Mouse (Mus musculus): ENCODE results near the gene Aplp1. TPM values are rescaled to one million over a fixed set of nuclear protein-coding genes. Genes with fewer than 3 reads are reported as not detected.

The Aplp1 gene
- polyA plus RNA-seq, 1 experiment from 2014 or later: 752 TPM

- WGBS: 14% methylated on average over 6 of the region's 6 CpGs
- Histone ChIP-seq H3K9me3 (ENCODE audit: control insufficient read depth, low read length) (no peaks in the 10 kb centered on the region), H3K4me2 (ENCODE audit: low read length) (peak overlapping the region; percentile 51), H3K36me3 (ENCODE audit: control insufficient read depth, insufficient read depth, low read length) (no peaks in the 10 kb centered on the region), H3K4me3 (ENCODE audit: low read length) (peak overlapping the region; percentile 29), H3K27ac (ENCODE audit: low read depth, low read length) (no peak overlapping the region), H3K27me3 (replicated peaks; ENCODE audit: control insufficient read depth, insufficient read depth, low read length) (peaks cover 37% of the 10 kb centered on the region), H3K4me1 (ENCODE audit: control insufficient read depth, insufficient read depth, low read depth, low read length) (peaks cover 26% of the 10 kb centered on the region), H3K9ac (ENCODE audit: low read depth, low read length) (no peak overlapping the region)
- ATAC-seq: 0 out of 2 replicates have a peak, but pooled peaks have one; percentile 4
These were observed 8.9 kb upstream of the Aplp1 start for GRCm38 (mm10) chr7:30454259-30454658.

GRCm38 (mm10) chr7:30453766-30454165 is 8.4 kb upstream of the Aplp1 start:
- 0 out of 2 replicates have a peak, but pooled peaks have one; percentile 2 for ATAC-seq
- Histone ChIP-seq H3K4me3 (ENCODE audit: low read length) (peak overlapping the region; percentile 29), H3K36me3 (ENCODE audit: control insufficient read depth, insufficient read depth, low read length) (no peaks in the 10 kb centered on the region), H3K9me3 (ENCODE audit: control insufficient read depth, low read length) (no peaks in the 10 kb centered on the region), H3K4me1 (ENCODE audit: control insufficient read depth, insufficient read depth, low read depth, low read length) (peaks cover 26% of the 10 kb centered on the region), H3K27ac (ENCODE audit: low read depth, low read length) (no peak overlapping the region), H3K9ac (ENCODE audit: low read depth, low read length) (peak overlapping the region; percentile 43; the same call in 1 of the 2 replicates), H3K4me2 (ENCODE audit: low read length) (peak overlapping the region; percentile 51), H3K27me3 (replicated peaks; ENCODE audit: control insufficient read depth, insufficient read depth, low read length) (peaks cover 37% of the 10 kb centered on the region)
- WGBS: 3% methylated on average over 25 of the region's 25 CpGs

- ATAC-seq: no peak
- peak overlapping the region; percentile 43; the same call in 1 of the 2 replicates for H3K9ac ChIP-seq (ENCODE audit: low read depth, low read length)
- H3K36me3 ChIP-seq (ENCODE audit: control insufficient read depth, insufficient read depth, low read length): no peaks in the 10 kb centered on the region
- WGBS: 13% methylated on average over 25 of the region's 25 CpGs
- peaks cover 37% of the 10 kb centered on the region for H3K27me3 ChIP-seq (replicated peaks; ENCODE audit: control insufficient read depth, insufficient read depth, low read length)
- H3K4me3 ChIP-seq (ENCODE audit: low read length): peak overlapping the region; percentile 29
- H3K4me2 ChIP-seq (ENCODE audit: low read length): peak overlapping the region; percentile 51
- no peak overlapping the region for H3K27ac ChIP-seq (ENCODE audit: low read depth, low read length)
- H3K9me3 ChIP-seq (ENCODE audit: control insufficient read depth, low read length): no peaks in the 10 kb centered on the region
- H3K4me1 ChIP-seq (ENCODE audit: control insufficient read depth, insufficient read depth, low read depth, low read length): peaks cover 26% of the 10 kb centered on the region
These were observed 8.0 kb upstream of the Aplp1 start for GRCm38 (mm10) chr7:30453327-30453726.

- Histone ChIP-seq H3K27me3 (replicated peaks; ENCODE audit: control insufficient read depth, insufficient read depth, low read length) (peaks cover 22% of the 10 kb centered on the region), H3K9ac (ENCODE audit: low read depth, low read length) (no peak overlapping the region), H3K27ac (ENCODE audit: low read depth, low read length) (no peak overlapping the region), H3K4me1 (ENCODE audit: control insufficient read depth, insufficient read depth, low read depth, low read length) (peaks cover 11% of the 10 kb centered on the region), H3K36me3 (ENCODE audit: control insufficient read depth, insufficient read depth, low read length) (no peaks in the 10 kb centered on the region), H3K9me3 (ENCODE audit: control insufficient read depth, low read length) (no peaks in the 10 kb centered on the region), H3K4me2 (ENCODE audit: low read length) (no peak overlapping the region), H3K4me3 (ENCODE audit: low read length) (no peak overlapping the region)
- no peak for ATAC-seq
- 65% methylated on average over 7 of the region's 7 CpGs for WGBS
These were observed 4.9 kb upstream of the Aplp1 start for GRCm38 (mm10) chr7:30450241-30450640.

GRCm38 (mm10) chr7:30444154-30444970 is 973 bp downstream of the Aplp1 start:
- H3K4me3 ChIP-seq (ENCODE audit: low read length): peak overlapping the region; percentile 93
- no peaks in the 10 kb centered on the region for H3K27me3 ChIP-seq (replicated peaks; ENCODE audit: control insufficient read depth, insufficient read depth, low read length)
- peak overlapping the region; percentile 85 for H3K4me2 ChIP-seq (ENCODE audit: low read length)
- peaks cover 14% of the 10 kb centered on the region for H3K4me1 ChIP-seq (ENCODE audit: control insufficient read depth, insufficient read depth, low read depth, low read length)
- H3K9ac ChIP-seq (ENCODE audit: low read depth, low read length): peak overlapping the region; percentile 97
- peak overlapping the region; percentile 98 for H3K27ac ChIP-seq (ENCODE audit: low read depth, low read length)
- under 1% methylated on average over 38 of the region's 38 CpGs for WGBS
- ATAC-seq: peak; percentile 53
- H3K36me3 ChIP-seq (ENCODE audit: control insufficient read depth, insufficient read depth, low read length): peaks cover 21% of the 10 kb centered on the region
- H3K9me3 ChIP-seq (ENCODE audit: control insufficient read depth, low read length): no peaks in the 10 kb centered on the region

GRCm38 (mm10) chr7:30443696-30444095 is 1.6 kb downstream of the Aplp1 start:
- 15% methylated on average over 9 of the region's 9 CpGs for WGBS

GRCm38 (mm10) chr7:30440697-30441096 is 4.6 kb downstream of the Aplp1 start:
- Histone ChIP-seq H3K27me3 (replicated peaks; ENCODE audit: control insufficient read depth, insufficient read depth, low read length) (no peaks in the 10 kb centered on the region), H3K4me2 (ENCODE audit: low read length) (no peak overlapping the region), H3K4me3 (ENCODE audit: low read length) (no peak overlapping the region), H3K36me3 (ENCODE audit: control insufficient read depth, insufficient read depth, low read length) (peaks cover 39% of the 10 kb centered on the region), H3K27ac (ENCODE audit: low read depth, low read length) (no peak overlapping the region), H3K9ac (ENCODE audit: low read depth, low read length) (no peak overlapping the region), H3K9me3 (ENCODE audit: control insufficient read depth, low read length) (no peaks in the 10 kb centered on the region), H3K4me1 (ENCODE audit: control insufficient read depth, insufficient read depth, low read depth, low read length) (peaks cover 10% of the 10 kb centered on the region)
- ATAC-seq: no peak
- 24% methylated on average over 5 of the region's 5 CpGs for WGBS

More at GRCm38 (mm10) chr7:30443696-30444095, 1.6 kb downstream of the Aplp1 start:
- Histone ChIP-seq H3K27me3 (replicated peaks; ENCODE audit: control insufficient read depth, insufficient read depth, low read length) (no peaks in the 10 kb centered on the region), H3K4me1 (ENCODE audit: control insufficient read depth, insufficient read depth, low read depth, low read length) (peaks cover 14% of the 10 kb centered on the region), H3K9me3 (ENCODE audit: control insufficient read depth, low read length) (no peaks in the 10 kb centered on the region), H3K4me2 (ENCODE audit: low read length) (peak overlapping the region; percentile 85), H3K9ac (ENCODE audit: low read depth, low read length) (peak overlapping the region; percentile 97), H3K36me3 (ENCODE audit: control insufficient read depth, insufficient read depth, low read length) (peaks cover 21% of the 10 kb centered on the region), H3K4me3 (ENCODE audit: low read length) (peak overlapping the region; percentile 93), H3K27ac (ENCODE audit: low read depth, low read length) (peak overlapping the region; percentile 98)
- ATAC-seq: no peak

- 86% methylated on average over 13 of the region's 13 CpGs for WGBS
These were observed 5.6 kb downstream of the Aplp1 start for GRCm38 (mm10) chr7:30439734-30440133.

GRCm38 (mm10) chr7:30436879-30437278 is 8.5 kb downstream of the Aplp1 start:
- Histone ChIP-seq H3K9me3 (ENCODE audit: control insufficient read depth, low read length) (no peaks in the 10 kb centered on the region), H3K36me3 (ENCODE audit: control insufficient read depth, insufficient read depth, low read length) (peaks cover 38% of the 10 kb centered on the region), H3K4me3 (ENCODE audit: low read length) (no peak overlapping the region), H3K9ac (ENCODE audit: low read depth, low read length) (no peak overlapping the region), H3K4me2 (ENCODE audit: low read length) (no peak overlapping the region), H3K27me3 (replicated peaks; ENCODE audit: control insufficient read depth, insufficient read depth, low read length) (no peaks in the 10 kb centered on the region), H3K27ac (ENCODE audit: low read depth, low read length) (no peak overlapping the region), H3K4me1 (ENCODE audit: control insufficient read depth, insufficient read depth, low read depth, low read length) (no peaks in the 10 kb centered on the region; the same call in none of the 2 replicates)
- WGBS: 21% methylated on average over 10 of the region's 10 CpGs
- no peak for ATAC-seq

More at GRCm38 (mm10) chr7:30439734-30440133, 5.6 kb downstream of the Aplp1 start:
- no peak for ATAC-seq
- H3K9me3 ChIP-seq (ENCODE audit: control insufficient read depth, low read length): no peaks in the 10 kb centered on the region
- no peak overlapping the region for H3K4me3 ChIP-seq (ENCODE audit: low read length)
- H3K4me1 ChIP-seq (ENCODE audit: control insufficient read depth, insufficient read depth, low read depth, low read length): peaks cover 10% of the 10 kb centered on the region
- H3K36me3 ChIP-seq (ENCODE audit: control insufficient read depth, insufficient read depth, low read length): peaks cover 49% of the 10 kb centered on the region
- H3K27ac ChIP-seq (ENCODE audit: low read depth, low read length): no peak overlapping the region
- no peak overlapping the region for H3K9ac ChIP-seq (ENCODE audit: low read depth, low read length)
- no peak overlapping the region for H3K4me2 ChIP-seq (ENCODE audit: low read length)
- H3K27me3 ChIP-seq (replicated peaks; ENCODE audit: control insufficient read depth, insufficient read depth, low read length): no peaks in the 10 kb centered on the region
